Mouse (Mus musculus) ES-Bruce4 (cell line): ENCODE results near the gene Iapp.

Source experiments
- CTCF ChIP-seq: IDR thresholded peaks from one replicate; pipeline ENCODE4 v1.8.1; 2011; ENCODE audit warnings: low read depth, low read length
- EP300 ChIP-seq: IDR thresholded peaks from 2 replicates; pipeline ENCODE4 v1.6.1; 2011; ENCODE audit warnings: low read depth, low read length; ENCODE audit not compliant: insufficient read depth
- POLR2A ChIP-seq: IDR thresholded peaks from one replicate; pipeline ENCODE4 v1.8.1; 2011; ENCODE audit warnings: low read length; ENCODE audit not compliant: insufficient read depth

- TF ChIP-seq EP300, result no peak
- TF ChIP-seq CTCF, result no peak
- no peak for TF ChIP-seq POLR2A
Observed at GRCm38 (mm10) chr6:142338961-142339360, 40.7 kb downstream of the Iapp start.
